Mouse (Mus musculus): ENCODE data around the gene Ovca2.
A peak's percentile ranks its signal among the peaks of the same experiment; 100 is the strongest.

DNA sequence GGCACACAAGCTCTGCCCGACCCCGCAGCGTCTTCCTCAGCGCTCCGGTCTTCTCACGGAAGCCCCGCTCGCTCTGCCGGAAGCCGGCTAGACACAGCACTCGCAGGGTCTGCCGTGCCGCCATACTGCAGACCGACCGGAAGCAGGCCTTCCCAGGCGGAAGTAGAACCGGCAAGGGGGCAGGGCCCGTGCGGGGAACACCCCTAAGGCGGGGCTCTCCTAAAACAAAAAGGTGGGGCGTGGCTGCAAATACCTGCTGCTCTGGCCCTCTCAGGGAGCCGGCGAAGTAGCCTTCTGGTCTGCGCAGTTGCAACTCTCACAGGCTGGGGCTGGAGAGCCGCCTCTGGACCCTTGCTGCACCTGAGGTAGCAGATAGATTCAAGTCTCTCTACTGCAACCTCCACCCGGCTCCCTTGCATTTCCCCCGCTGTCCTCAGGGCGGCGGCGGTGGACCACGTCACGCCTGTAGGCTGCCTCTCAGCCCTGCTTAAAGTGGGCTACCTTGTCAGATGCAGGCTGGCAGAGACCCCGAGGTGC lies at the start of gene Ovca2:
- TF ChIP-seq CTCF (IDR thresholded peaks at IDR 0.05; ENCODE audit: borderline replicate concordance, control insufficient read depth, extremely low read depth, insufficient read depth, low read length, poor library complexity) (peak; percentile 96), POLR2A (IDR thresholded peaks at IDR 0.05; ENCODE audit: control insufficient read depth, extremely low read depth, insufficient read depth, low read length, poor library complexity) (peak; percentile 90)

All from thymus, adult 2 months (tissue).